Mouse (Mus musculus): ENCODE measurements around the gene Flywch2. TPM values are rescaled to one million over a fixed set of nuclear protein-coding genes. Genes with fewer than 3 reads are reported as not detected.

Flywch2 gene
- total RNA-seq, 2 experiments from 2014 or later, result 2.3 to 2.4 TPM

DNA sequence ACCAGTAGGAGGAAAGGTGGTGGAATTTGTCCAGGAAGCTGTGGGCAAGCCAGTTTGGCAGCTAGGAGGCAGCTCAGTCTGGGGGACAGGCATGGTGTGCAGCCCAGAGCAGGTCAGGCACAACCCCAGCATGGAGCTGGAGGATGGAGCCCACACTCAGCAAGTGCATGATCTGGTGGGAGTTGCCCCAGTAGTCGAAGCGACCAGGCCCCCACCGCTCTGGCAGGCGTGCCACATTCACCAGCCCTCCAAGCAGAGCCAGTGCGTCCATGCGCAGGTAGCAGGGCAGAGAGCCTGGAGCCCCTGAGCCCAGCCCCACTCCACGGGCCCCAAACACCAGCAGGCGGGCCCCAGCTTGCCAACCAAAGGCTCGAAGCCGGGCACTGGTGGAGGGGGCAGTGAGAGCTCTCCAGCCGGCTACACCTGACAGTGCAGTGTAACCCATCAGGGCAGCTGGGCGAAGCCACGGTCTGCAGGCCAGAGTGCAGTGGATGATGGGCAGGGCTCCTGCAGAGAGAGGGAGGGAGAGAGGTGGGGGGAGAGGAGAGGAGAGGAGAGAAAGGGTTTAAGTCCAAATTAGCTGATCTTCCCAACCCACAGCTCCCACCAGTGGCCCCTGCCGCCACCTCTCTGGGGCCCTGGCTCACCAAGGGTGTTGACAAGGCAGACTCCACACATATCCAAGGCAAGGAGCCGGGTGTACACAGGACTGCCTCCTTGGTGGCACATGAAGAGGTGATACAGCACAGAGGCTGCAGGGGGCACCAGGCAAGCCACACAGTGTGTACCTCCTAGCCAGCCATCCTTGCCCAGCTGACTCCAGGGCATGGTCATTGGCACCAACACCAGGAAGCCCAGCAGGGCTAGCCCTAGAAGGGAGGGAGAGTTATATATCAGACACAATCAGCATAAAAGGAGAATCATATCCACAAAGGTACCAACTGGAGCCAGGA is 48.1 kb downstream of the Flywch2 start:
- no peak for DNase-seq
- intact Hi-C loops (cut with DNase I), result no loop called here

DNA sequence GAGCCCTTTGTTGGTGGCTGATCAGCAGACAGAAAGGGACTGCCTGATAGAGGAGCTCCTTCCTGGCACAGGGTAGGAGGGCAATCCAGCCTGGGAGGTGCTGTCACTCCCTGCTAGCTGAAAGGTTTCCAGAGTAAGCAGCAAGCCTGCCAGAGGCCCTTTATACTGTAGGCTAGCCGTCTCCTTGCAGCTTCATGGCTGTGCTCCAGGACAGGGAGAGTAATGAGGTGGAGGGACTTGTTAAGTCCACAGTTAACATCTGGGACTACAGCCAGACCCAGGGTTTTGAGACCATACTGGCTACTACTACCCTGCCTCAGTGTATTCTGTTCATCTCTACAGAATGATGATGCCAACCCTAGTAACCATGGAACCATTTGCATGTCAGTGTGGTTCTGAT is 51.5 kb downstream of the Flywch2 start:
- intact Hi-C loops (cut with DNase I), result no loop called here
- no peak for DNase-seq

- intact Hi-C loops (cut with DNase I), result no loop called here
- no peak for DNase-seq
Measured at GRCm38 (mm10) chr17:23730441-23730840, 55.4 kb downstream of the Flywch2 start.

Small RNA genes lying within 50 kb of the gene (microRNA-seq; reads per million reads assigned to microRNA genes)
- 0.95 to 1.7 reads per million in 2 experiments for gene Mir5125

Other genes starting within 250 kb of the Flywch2 start
- 1 to 10 TPM; 5.4 to 7.1 TPM for gene Zfp213, start 221.8 kb downstream of the Flywch2 start, total RNA-seq (2021)
- gene Zfp13, start 186.6 kb downstream of the Flywch2 start, total RNA-seq (2021), result 10 to 100 TPM in 1 of 2 experiments, 1 to 10 TPM in 1; 8.5 to 10.0 TPM
- gene Zscan10, start 185.2 kb downstream of the Flywch2 start, total RNA-seq (2021), result not detected
- under 1 TPM; 0.55 to 0.69 TPM for gene Mmp25, start 140.8 kb downstream of the Flywch2 start, total RNA-seq (2021)
- not detected for gene Bicdl2, start 125.6 kb downstream of the Flywch2 start, total RNA-seq (2021)
- gene Hcfc1r1, start 112.5 kb downstream of the Flywch2 start, total RNA-seq (2021), result 100 to 1,000 TPM; 218 to 220 TPM
- gene Thoc6, start 112.2 kb downstream of the Flywch2 start, total RNA-seq (2021), result 10 to 100 TPM; 21.0 to 21.1 TPM
- 100 to 1,000 TPM; 138 to 142 TPM for gene Tnfrsf12a, start 108.6 kb downstream of the Flywch2 start, total RNA-seq (2021)
- not detected for gene Cldn6, start 106.8 kb downstream of the Flywch2 start, total RNA-seq (2021)
- not detected for gene Cldn9, start 102.1 kb downstream of the Flywch2 start, total RNA-seq (2021)
- gene 1520401A03Rik, start 63.3 kb downstream of the Flywch2 start, total RNA-seq (2021), result not detected
- gene Pkmyt1, start 59.7 kb downstream of the Flywch2 start, total RNA-seq (2021), result 1 to 10 TPM; 7.7 to 9.3 TPM
- 10 to 100 TPM; 17.5 to 22.0 TPM for gene Paqr4, start 45.2 kb downstream of the Flywch2 start, total RNA-seq (2021)
- not detected for gene Kremen2, start 40.2 kb downstream of the Flywch2 start, total RNA-seq (2021)
- 10 to 100 TPM; 31.2 to 32.1 TPM for gene Flywch1, start 14.5 kb downstream of the Flywch2 start, total RNA-seq (2021)
- gene Srrm2, start 4.5 kb upstream of the Flywch2 start, total RNA-seq (2021), result 100 to 1,000 TPM; 230 to 231 TPM
- 100 to 1,000 TPM; 379 to 407 TPM for gene Elob, start 43.1 kb upstream of the Flywch2 start, total RNA-seq (2021)
- not detected for gene Prss33, start 50.0 kb upstream of the Flywch2 start, total RNA-seq (2021)
- not detected for gene Prss32, start 57.8 kb upstream of the Flywch2 start, total RNA-seq (2021)
- not detected for gene Prss41, start 58.1 kb upstream of the Flywch2 start, total RNA-seq (2021)
- not detected for gene Prss21, start 82.0 kb upstream of the Flywch2 start, total RNA-seq (2021)
- not detected for gene Dcpp1, start 94.8 kb upstream of the Flywch2 start, total RNA-seq (2021)
- gene Dcpp2, start 94.8 kb upstream of the Flywch2 start, total RNA-seq (2021), result not detected
- not detected for gene Dcpp3, start 131.4 kb upstream of the Flywch2 start, total RNA-seq (2021)
- gene Sbp, start 155.6 kb upstream of the Flywch2 start, total RNA-seq (2021), result not detected
- not detected for gene Sbpl, start 169.2 kb upstream of the Flywch2 start, total RNA-seq (2021)
- not detected for gene Prss30, start 194.5 kb upstream of the Flywch2 start, total RNA-seq (2021)
- gene Prss22, start 212.0 kb upstream of the Flywch2 start, total RNA-seq (2021), result not detected